In genomic region chr15:98517380-98518355, GRCm38 (mm10) we compare ENCODE assay signal across 10 mouse cellular contexts. TPM values are rescaled to one million over a fixed set of nuclear protein-coding genes. Genes with fewer than 3 reads are reported as not detected.
DNase-seq lines count a peak whose midpoint lies in the region; ATAC-seq lines count a peak whose summit lies in the region.
"Had no signal": no experiment of that assay in that cellular context is flagged by ENCODE, and none has a peak within 500 bp of the region (broad histone marks: within the 10 kb centered on the region; RNA-seq: fewer than 3 reads in every experiment).

No protein-coding gene starts in this region.

- DNase-seq in cerebellum, adult 11 months: peak; percentile 50
- DNase-seq in 416B (ENCODE audit: low read depth): peak; percentile 58
- DNase-seq in adrenal gland, postnatal 36 days: peak; percentile 65 to 75

- H3K9ac ChIP-seq in intestine, embryonic 15.5 days: no peak overlapping the region
- H3K9ac ChIP-seq in liver, embryonic 12.5 days: no peak overlapping the region
- H3K9ac ChIP-seq: heart, embryonic 15.5 days; stomach, embryonic 15.5 days had no signal

- no peak; the same call in 1 of the 2 replicates for ATAC-seq in cerebellum, adult (ENCODE audit: insufficient number of reproducible peaks, low FRiP score, low TSS enrichment)
- ATAC-seq in erythroid progenitor cell, adult 5-6 weeks (replicated peaks; ENCODE audit: low FRiP score, poor library complexity, severe bottlenecking): peak; percentile 80
- ATAC-seq in intestine, embryonic 15.5 days: peak; percentile 26
- ATAC-seq in liver, embryonic 12.5 days: peak; percentile 28
- peak; percentile 74 for ATAC-seq in neutrophil, adult 5-6 weeks (ENCODE audit: extremely low read depth, insufficient number of reproducible peaks, low FRiP score, poor library complexity, severe bottlenecking)

- WGBS in intestine, embryonic 15.5 days: 69% methylated on average over 16 of the region's 16 CpGs
- WGBS in liver, embryonic 12.5 days (ENCODE audit: insufficient replicate concordance): 55% methylated on average over 16 of the region's 16 CpGs

- H3K36me3 ChIP-seq in intestine, embryonic 15.5 days: peaks cover 22% of the 10 kb centered on the region
- peaks cover 47% of the 10 kb centered on the region for H3K36me3 ChIP-seq in liver, embryonic 12.5 days

- no peaks in the 10 kb centered on the region for H3K4me1 ChIP-seq in intestine, embryonic 15.5 days (replicated peaks)
- H3K4me1 ChIP-seq in liver, embryonic 12.5 days: peaks cover 11% of the 10 kb centered on the region; the same call in 1 of the 2 replicates
- H3K4me1 ChIP-seq: stomach, embryonic 15.5 days had no signal

- no peaks in the 10 kb centered on the region for H3K27me3 ChIP-seq in intestine, embryonic 15.5 days (replicated peaks)
- no peaks in the 10 kb centered on the region for H3K27me3 ChIP-seq in liver, embryonic 12.5 days (replicated peaks)
- H3K27me3 ChIP-seq: heart, embryonic 15.5 days; stomach, embryonic 15.5 days had no signal

- no peaks in the 10 kb centered on the region for H3K9me3 ChIP-seq in intestine, embryonic 15.5 days
- no peaks in the 10 kb centered on the region for H3K9me3 ChIP-seq in liver, embryonic 12.5 days (replicated peaks)
- H3K9me3 ChIP-seq: heart, embryonic 15.5 days; stomach, embryonic 15.5 days had no signal

- H3K4me3 ChIP-seq in intestine, embryonic 15.5 days (replicated peaks): no peak overlapping the region
- H3K4me3 ChIP-seq in liver, embryonic 12.5 days: no peak overlapping the region
- H3K4me3 ChIP-seq: heart, embryonic 15.5 days; stomach, embryonic 15.5 days had no signal

- no peak overlapping the region for H3K27ac ChIP-seq in intestine, embryonic 15.5 days
- no peak overlapping the region for H3K27ac ChIP-seq in liver, embryonic 12.5 days
- H3K27ac ChIP-seq: heart, embryonic 15.5 days; stomach, embryonic 15.5 days had no signal

- no peak overlapping the region for H3K4me2 ChIP-seq in intestine, embryonic 15.5 days (replicated peaks)
- H3K4me2 ChIP-seq in liver, embryonic 12.5 days: no peak overlapping the region
- H3K4me2 ChIP-seq: heart, embryonic 15.5 days; stomach, embryonic 15.5 days had no signal

RNA-seq across cellular contexts. Expression of gene Kansl2, which starts 16.4 kb away (rescaled TPM):
- 10 to 100 TPM; 88.0 to 91.3 TPM for total RNA-seq in adrenal gland, postnatal 36 days (2021)
- total RNA-seq in erythroid progenitor cell, adult 5-6 weeks (2015; ENCODE audit: low replicate concordance): 15.5 and 19.7 TPM in 2 replicates
- total RNA-seq in erythroid progenitor cell, adult 5-6 weeks (2017; ENCODE audit: low replicate concordance): 11.5 and 18.0 TPM in 2 replicates
- polyA plus RNA-seq in intestine, embryonic 15.5 days (2015; fragmentation: Nextera tagmentation; extraction: Ambion mirVana): 81.4 and 86.7 TPM in 2 replicates
- polyA plus RNA-seq in liver, embryonic 12.5 days (2016; fragmentation: Nextera tagmentation; extraction: Ambion mirVana): 78.4 and 78.5 TPM in 2 replicates
- total RNA-seq in neutrophil, adult 5-6 weeks (2017): 39.3 and 42.1 TPM in 2 replicates

RNA-seq across cellular contexts. Expression of gene Olfr279, which starts 25.5 kb away (rescaled TPM):
- total RNA-seq in adrenal gland, postnatal 36 days (2021): not detected
- not detected in 2 replicates for total RNA-seq in erythroid progenitor cell, adult 5-6 weeks (2015; ENCODE audit: low replicate concordance)
- not detected in 2 replicates for total RNA-seq in erythroid progenitor cell, adult 5-6 weeks (2017; ENCODE audit: low replicate concordance)
- polyA plus RNA-seq in intestine, embryonic 15.5 days (2015; fragmentation: Nextera tagmentation; extraction: Ambion mirVana): not detected in 2 replicates
- polyA plus RNA-seq in liver, embryonic 12.5 days (2016; fragmentation: Nextera tagmentation; extraction: Ambion mirVana): not detected in 2 replicates
- not detected in 2 replicates for total RNA-seq in neutrophil, adult 5-6 weeks (2017)
- polyA plus RNA-seq: heart, embryonic 15.5 days; stomach, embryonic 15.5 days had no signal

RNA-seq across cellular contexts. Expression of gene Lalba, which starts 35.1 kb away (rescaled TPM):
- total RNA-seq in adrenal gland, postnatal 36 days (2021): not detected
- not detected in 2 replicates for total RNA-seq in erythroid progenitor cell, adult 5-6 weeks (2015; ENCODE audit: low replicate concordance)
- total RNA-seq in erythroid progenitor cell, adult 5-6 weeks (2017; ENCODE audit: low replicate concordance): not detected in 2 replicates
- polyA plus RNA-seq in intestine, embryonic 15.5 days (2015; fragmentation: Nextera tagmentation; extraction: Ambion mirVana): 0.23 TPM in 1 of 2 replicates, not detected in the other
- polyA plus RNA-seq in liver, embryonic 12.5 days (2016; fragmentation: Nextera tagmentation; extraction: Ambion mirVana): not detected in 2 replicates
- total RNA-seq in neutrophil, adult 5-6 weeks (2017): not detected in 2 replicates
- polyA plus RNA-seq: heart, embryonic 15.5 days; stomach, embryonic 15.5 days had no signal

RNA-seq across cellular contexts. Expression of gene OR5BS1P, which starts 48.0 kb away (rescaled TPM):
- total RNA-seq in adrenal gland, postnatal 36 days (2021): not detected
- not detected in 2 replicates for total RNA-seq in erythroid progenitor cell, adult 5-6 weeks (2015; ENCODE audit: low replicate concordance)
- not detected in 2 replicates for total RNA-seq in erythroid progenitor cell, adult 5-6 weeks (2017; ENCODE audit: low replicate concordance)
- not detected in 2 replicates for polyA plus RNA-seq in intestine, embryonic 15.5 days (2015; fragmentation: Nextera tagmentation; extraction: Ambion mirVana)
- not detected in 2 replicates for polyA plus RNA-seq in liver, embryonic 12.5 days (2016; fragmentation: Nextera tagmentation; extraction: Ambion mirVana)
- total RNA-seq in neutrophil, adult 5-6 weeks (2017): not detected in 2 replicates
- polyA plus RNA-seq: heart, embryonic 15.5 days; stomach, embryonic 15.5 days had no signal

RNA-seq across cellular contexts. Expression of gene Ccnt1, which starts 53.1 kb away (rescaled TPM):
- total RNA-seq in adrenal gland, postnatal 36 days (2021): 10 to 100 TPM; 55.6 to 67.1 TPM
- total RNA-seq in erythroid progenitor cell, adult 5-6 weeks (2015; ENCODE audit: low replicate concordance): 80.0 and 121 TPM in 2 replicates
- 72.0 and 75.4 TPM in 2 replicates for total RNA-seq in erythroid progenitor cell, adult 5-6 weeks (2017; ENCODE audit: low replicate concordance)
- 42.4 and 44.9 TPM in 2 replicates for polyA plus RNA-seq in intestine, embryonic 15.5 days (2015; fragmentation: Nextera tagmentation; extraction: Ambion mirVana)
- polyA plus RNA-seq in liver, embryonic 12.5 days (2016; fragmentation: Nextera tagmentation; extraction: Ambion mirVana): 34.4 and 35.5 TPM in 2 replicates
- total RNA-seq in neutrophil, adult 5-6 weeks (2017): 105 and 123 TPM in 2 replicates
